Mouse (Mus musculus): Measurements from ENCODE around the gene Lemd2. TPM values are rescaled to one million over a fixed set of nuclear protein-coding genes. Genes with fewer than 3 reads are reported as not detected.

Lemd2 gene
- polyA plus RNA-seq, 2 experiments: 21.2 to 93.5 TPM

DNA sequence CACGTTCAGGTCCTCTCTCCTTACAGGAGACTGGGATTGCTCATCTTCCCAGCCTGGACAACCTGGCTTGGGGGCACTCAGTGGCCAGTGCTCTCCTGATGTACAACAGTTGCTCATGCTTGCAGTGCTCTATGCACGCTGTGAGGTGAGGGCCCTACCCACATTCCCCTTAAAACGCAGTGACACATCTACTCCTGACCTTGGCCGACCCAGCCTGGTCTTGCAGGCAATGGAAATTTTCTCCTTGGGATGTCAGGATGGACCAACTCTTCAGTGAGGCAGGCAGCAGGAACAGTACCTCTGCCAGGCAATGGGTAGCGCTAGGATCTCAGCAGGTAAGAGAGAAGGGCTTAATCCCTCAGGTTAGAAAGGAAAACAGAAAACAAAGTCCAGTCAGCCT lies 17.2 kb downstream of the Lemd2 start:
- no peak overlapping the region for H3K4me2 ChIP-seq (replicated peaks; ENCODE audit: low read depth, low read length, severe bottlenecking)
- WGBS: 57% methylated on average over 5 of the region's 5 CpGs

DNA sequence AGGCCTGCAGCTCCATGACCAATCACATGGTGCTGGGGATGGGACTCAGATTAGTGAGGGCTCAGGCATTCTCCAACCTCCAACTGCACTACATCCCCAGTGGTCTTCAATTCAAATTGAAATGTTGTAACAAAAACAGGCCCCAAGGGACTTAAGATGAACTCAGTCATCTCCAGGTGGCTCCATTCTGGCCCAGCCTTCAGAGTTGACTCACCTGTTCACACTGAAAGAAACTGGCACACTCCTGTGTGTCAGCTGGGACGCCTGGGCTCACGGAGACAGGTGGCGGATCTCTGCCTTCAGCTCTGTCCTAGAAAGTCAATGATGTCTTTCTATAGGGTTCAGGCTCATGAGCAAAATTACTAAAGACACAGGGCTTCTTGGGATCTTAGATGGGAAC lies 18.2 kb downstream of the Lemd2 start:
- no peak overlapping the region for H3K27ac ChIP-seq (replicated peaks; ENCODE audit: low read depth, low read length)
- TF ChIP-seq POLR2A (IDR thresholded peaks at IDR 0.05; ENCODE audit: borderline replicate concordance, extremely low read depth, insufficient read depth, insufficient read length): no peak
- peaks cover 16% of the 10 kb centered on the region for H3K36me3 ChIP-seq (ENCODE audit: control insufficient read depth, insufficient read depth, low read length)
- no peak overlapping the region for H3K9ac ChIP-seq (ENCODE audit: low read depth, low read length, severe bottlenecking)
- no peaks in the 10 kb centered on the region for H3K9me3 ChIP-seq (ENCODE audit: control insufficient read depth, low read length)
- no peak for DNase-seq (ENCODE audit: low spot score)
- no peak overlapping the region for H3K4me2 ChIP-seq (replicated peaks; ENCODE audit: low read depth, low read length, severe bottlenecking)
- no peaks in the 10 kb centered on the region for H3K4me1 ChIP-seq (ENCODE audit: control insufficient read depth, insufficient read depth, low read length)
- no peak for ATAC-seq (ENCODE audit: low FRiP score, low read depth)
- H3K27me3 ChIP-seq (ENCODE audit: control insufficient read depth, insufficient read depth, low read length): no peaks in the 10 kb centered on the region
- no peak overlapping the region for H3K4me3 ChIP-seq (replicated peaks; ENCODE audit: low read length)
- 87% methylated on average over 3 of the region's 3 CpGs for whole genome bisulfite sequencing

More for the DNA sequence above, 17.2 kb downstream of the Lemd2 start:
- H3K9ac ChIP-seq (ENCODE audit: low read depth, low read length, severe bottlenecking): no peak overlapping the region
- H3K9me3 ChIP-seq (ENCODE audit: control insufficient read depth, low read length): no peaks in the 10 kb centered on the region
- no peaks in the 10 kb centered on the region for H3K4me1 ChIP-seq (ENCODE audit: control insufficient read depth, insufficient read depth, low read length)
- DNase-seq (ENCODE audit: low spot score): no peak
- H3K36me3 ChIP-seq (ENCODE audit: control insufficient read depth, insufficient read depth, low read length): peaks cover 26% of the 10 kb centered on the region
- ATAC-seq (ENCODE audit: low FRiP score, low read depth): no peak
- no peak overlapping the region for H3K27ac ChIP-seq (replicated peaks; ENCODE audit: low read depth, low read length)
- H3K27me3 ChIP-seq (ENCODE audit: control insufficient read depth, insufficient read depth, low read length): no peaks in the 10 kb centered on the region
- H3K4me3 ChIP-seq (replicated peaks; ENCODE audit: low read length): no peak overlapping the region
- no peak for TF ChIP-seq POLR2A (IDR thresholded peaks at IDR 0.05; ENCODE audit: borderline replicate concordance, extremely low read depth, insufficient read depth, insufficient read length)

DNA sequence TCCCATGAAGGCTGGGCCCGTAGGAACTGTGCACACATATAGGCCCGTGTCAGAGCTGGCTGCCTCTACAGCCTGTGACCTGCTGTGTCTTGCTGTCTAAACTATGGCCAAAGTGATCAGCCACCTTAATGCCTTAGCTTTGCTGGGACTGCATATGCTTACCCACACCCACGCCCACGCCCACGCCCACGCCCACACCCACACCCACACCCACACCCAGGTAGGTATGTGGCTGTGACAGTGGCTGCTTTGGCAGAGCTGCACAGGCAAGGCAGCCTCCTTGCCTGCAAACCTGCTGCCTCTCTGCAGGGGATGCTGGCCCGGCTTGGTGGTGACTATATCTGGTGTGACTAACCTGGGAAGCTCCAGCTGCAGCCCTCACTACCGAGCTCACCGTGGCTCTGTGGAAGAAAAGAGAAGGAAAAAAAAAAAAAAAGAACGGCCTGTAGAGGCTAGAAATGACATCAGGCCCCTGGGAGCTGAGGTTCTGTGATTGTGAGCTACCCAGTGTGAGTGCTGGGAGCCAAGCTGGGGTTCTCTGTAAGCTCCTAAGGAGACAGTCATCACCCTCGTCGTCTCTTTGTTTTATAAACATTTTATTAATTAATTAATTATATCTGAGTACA lies 20.5 kb downstream of the Lemd2 start:
- ATAC-seq (ENCODE audit: low FRiP score, low read depth): no peak
- Histone ChIP-seq H3K27me3 (ENCODE audit: control insufficient read depth, insufficient read depth, low read length) (no peaks in the 10 kb centered on the region), H3K9ac (ENCODE audit: low read depth, low read length, severe bottlenecking) (no peak overlapping the region), H3K4me1 (ENCODE audit: control insufficient read depth, insufficient read depth, low read length) (peaks cover 5% of the 10 kb centered on the region; the same call in 1 of the 2 replicates), H3K27ac (replicated peaks; ENCODE audit: low read depth, low read length) (no peak overlapping the region), H3K4me2 (replicated peaks; ENCODE audit: low read depth, low read length, severe bottlenecking) (no peak overlapping the region), H3K9me3 (ENCODE audit: control insufficient read depth, low read length) (no peaks in the 10 kb centered on the region), H3K4me3 (replicated peaks; ENCODE audit: low read length) (no peak overlapping the region), H3K36me3 (ENCODE audit: control insufficient read depth, insufficient read depth, low read length) (no peaks in the 10 kb centered on the region)
- no peak for TF ChIP-seq POLR2A (IDR thresholded peaks at IDR 0.05; ENCODE audit: borderline replicate concordance, extremely low read depth, insufficient read depth, insufficient read length)
- WGBS: 82% methylated on average over 12 of the region's 12 CpGs
- DNase-seq (ENCODE audit: low spot score): no peak

DNA sequence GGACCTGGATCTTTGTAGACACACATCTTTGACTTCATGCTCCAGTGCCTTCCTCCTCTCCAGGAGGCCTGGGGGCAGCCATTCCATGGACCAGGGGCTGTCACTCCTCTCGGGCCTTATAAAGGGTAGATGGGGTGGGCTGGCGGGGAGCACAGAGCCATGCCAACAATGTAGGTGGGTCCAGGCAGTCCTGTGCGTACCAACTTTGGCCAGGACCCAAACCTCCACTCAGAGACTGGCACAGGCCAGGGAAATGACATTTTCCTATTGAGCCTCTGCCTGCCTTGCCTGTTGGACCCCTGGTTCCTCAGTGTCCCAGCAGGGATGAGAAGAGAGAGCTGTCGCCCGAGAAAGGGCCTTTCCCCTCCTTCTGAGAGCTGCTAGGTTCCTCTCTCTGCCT lies 21.9 kb downstream of the Lemd2 start:
- peaks cover 5% of the 10 kb centered on the region; the same call in 1 of the 2 replicates for H3K4me1 ChIP-seq (ENCODE audit: control insufficient read depth, insufficient read depth, low read length)
- no peak overlapping the region for H3K27ac ChIP-seq (replicated peaks; ENCODE audit: low read depth, low read length)
- H3K27me3 ChIP-seq (ENCODE audit: control insufficient read depth, insufficient read depth, low read length): no peaks in the 10 kb centered on the region
- H3K4me2 ChIP-seq (replicated peaks; ENCODE audit: low read depth, low read length, severe bottlenecking): no peak overlapping the region
- TF ChIP-seq POLR2A (IDR thresholded peaks at IDR 0.05; ENCODE audit: borderline replicate concordance, extremely low read depth, insufficient read depth, insufficient read length): no peak
- ATAC-seq (ENCODE audit: low FRiP score, low read depth) (no peak), DNase-seq (ENCODE audit: low spot score) (no peak)
- 77% methylated on average over 5 of the region's 5 CpGs for WGBS
- H3K36me3 ChIP-seq (ENCODE audit: control insufficient read depth, insufficient read depth, low read length): no peaks in the 10 kb centered on the region
- H3K9me3 ChIP-seq (ENCODE audit: control insufficient read depth, low read length): no peaks in the 10 kb centered on the region
- H3K9ac ChIP-seq (ENCODE audit: low read depth, low read length, severe bottlenecking): no peak overlapping the region
- H3K4me3 ChIP-seq (replicated peaks; ENCODE audit: low read length): no peak overlapping the region

DNA sequence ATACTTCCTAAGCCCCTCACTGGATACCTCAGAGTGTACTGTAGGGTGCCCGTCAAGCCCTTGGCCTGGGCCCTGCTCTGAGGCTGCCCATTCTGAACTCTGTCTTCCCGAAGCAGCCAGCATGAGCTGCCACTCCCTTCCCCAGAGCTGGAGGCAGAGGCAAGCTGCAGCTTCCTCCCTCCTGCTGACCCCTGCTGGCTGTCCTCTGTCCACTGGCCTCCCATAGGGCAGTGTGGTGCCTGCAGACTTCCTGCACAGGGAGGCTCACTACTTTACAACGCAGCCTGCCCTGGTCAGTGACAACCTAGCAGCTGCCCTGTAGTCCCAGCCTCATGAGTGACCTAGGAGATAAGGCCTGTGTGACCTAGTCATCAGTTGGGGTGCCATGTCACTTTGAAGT lies 22.6 kb downstream of the Lemd2 start:
- no peak overlapping the region for H3K27ac ChIP-seq (replicated peaks; ENCODE audit: low read depth, low read length)
- no peaks in the 10 kb centered on the region for H3K27me3 ChIP-seq (ENCODE audit: control insufficient read depth, insufficient read depth, low read length)
- no peak overlapping the region for H3K4me2 ChIP-seq (replicated peaks; ENCODE audit: low read depth, low read length, severe bottlenecking)
- 40% methylated on average over 3 of the region's 3 CpGs for WGBS
- H3K4me3 ChIP-seq (replicated peaks; ENCODE audit: low read length): no peak overlapping the region
- H3K36me3 ChIP-seq (ENCODE audit: control insufficient read depth, insufficient read depth, low read length): no peaks in the 10 kb centered on the region
- DNase-seq (ENCODE audit: low spot score) (no peak), ATAC-seq (ENCODE audit: low FRiP score, low read depth) (no peak)
- H3K9ac ChIP-seq (ENCODE audit: low read depth, low read length, severe bottlenecking): no peak overlapping the region
- TF ChIP-seq POLR2A (IDR thresholded peaks at IDR 0.05; ENCODE audit: borderline replicate concordance, extremely low read depth, insufficient read depth, insufficient read length): no peak
- no peaks in the 10 kb centered on the region for H3K9me3 ChIP-seq (ENCODE audit: control insufficient read depth, low read length)
- H3K4me1 ChIP-seq (ENCODE audit: control insufficient read depth, insufficient read depth, low read length): peaks cover 5% of the 10 kb centered on the region; the same call in 1 of the 2 replicates
